Mouse (Mus musculus) liver (tissue): ENCODE measurements around the gene Fam83c.
"Not testable (repeated sequence)": the region's sequence is repeated elsewhere in the genome, so short reads cannot be mapped to it uniquely, and the experiment has no call there.

Experiments used
- DNase-seq: peaks from one replicate; pipeline ENCODE4 v3.0.0-alpha.2; 2020; ENCODE audit warnings: mixed read lengths

Gene Fam83c

DNA sequence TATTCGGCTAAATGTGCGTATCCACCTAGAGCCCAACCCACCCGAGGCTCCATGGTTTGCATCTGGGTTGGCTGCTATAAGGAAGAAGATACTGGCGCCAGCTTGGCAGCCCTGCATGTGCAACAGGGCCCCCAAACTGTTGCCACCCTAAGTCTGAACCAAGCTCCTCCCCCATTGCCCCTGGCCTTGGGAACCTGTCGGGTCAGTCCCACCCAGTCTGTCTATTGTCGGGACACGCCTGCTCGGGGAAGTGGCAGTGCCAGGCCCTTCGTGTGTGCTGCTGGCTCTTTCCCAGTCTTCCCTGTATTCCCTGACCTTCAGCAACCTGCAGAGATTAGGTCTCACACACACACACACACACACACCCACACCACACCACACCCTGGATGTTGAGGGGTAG is at the start of gene Fam83c:
TSS of gene Fam83c (minus strand) at position 123 of the 400 bp plus-strand sequence.
- DNase-seq = no peak

DNA sequence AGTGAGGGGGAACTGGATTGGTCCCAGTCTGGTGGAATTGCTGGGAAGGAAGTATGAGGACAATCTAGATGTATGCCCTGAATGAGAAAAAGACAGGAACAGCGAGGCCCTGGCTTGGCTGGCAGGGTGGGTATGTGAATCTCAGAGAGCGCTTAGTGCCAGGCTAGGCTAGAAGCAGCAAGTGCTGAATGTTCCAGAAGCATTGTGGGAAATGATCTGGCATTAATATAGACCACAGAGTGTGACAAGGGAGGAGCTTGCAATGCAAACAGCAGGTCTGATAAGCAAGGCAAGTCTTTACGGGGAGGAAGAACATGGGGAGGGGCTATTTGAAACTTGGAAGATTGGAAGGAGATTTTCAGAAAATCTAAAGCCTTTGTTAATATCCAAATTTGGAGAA is 47.4 kb upstream of the Fam83c start:
- DNase-seq = no peak

GRCm38 (mm10) chr2:155878964-155879876 is 44.6 kb upstream of the Fam83c start:
- no peak for DNase-seq

GRCm38 (mm10) chr2:155873636-155874035 is 39.0 kb upstream of the Fam83c start:
- DNase-seq = no peak

GRCm38 (mm10) chr2:155872930-155873507 is 38.4 kb upstream of the Fam83c start:
- DNase-seq = no peak

- no peak for DNase-seq
These were observed 37.8 kb upstream of the Fam83c start for GRCm38 (mm10) chr2:155872486-155872885.

DNA sequence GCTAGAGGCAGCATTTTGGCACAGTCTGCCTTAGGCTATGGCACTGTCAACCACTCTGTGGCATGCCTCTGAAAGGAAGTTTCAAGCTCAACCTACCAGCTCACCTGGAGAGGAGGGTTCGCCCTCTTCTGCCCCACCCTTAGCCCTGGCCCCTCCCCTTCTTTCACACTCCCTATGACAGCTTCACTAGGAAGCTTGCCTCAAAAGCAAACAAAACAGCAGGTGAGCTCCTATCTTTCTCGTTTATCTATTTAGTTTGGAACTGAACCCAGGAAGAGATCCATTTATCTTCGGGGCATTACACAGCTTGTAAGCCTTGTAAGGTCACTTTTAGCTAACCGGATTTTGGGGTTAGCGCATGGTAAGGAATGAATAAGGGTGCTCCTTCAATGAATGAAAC is 35.1 kb upstream of the Fam83c start:
- no peak for DNase-seq

- no peak for DNase-seq
These were observed 33.7 kb upstream of the Fam83c start for GRCm38 (mm10) chr2:155868320-155868719.

GRCm38 (mm10) chr2:155863301-155863867 is 28.7 kb upstream of the Fam83c start:
- no peak for DNase-seq

DNA sequence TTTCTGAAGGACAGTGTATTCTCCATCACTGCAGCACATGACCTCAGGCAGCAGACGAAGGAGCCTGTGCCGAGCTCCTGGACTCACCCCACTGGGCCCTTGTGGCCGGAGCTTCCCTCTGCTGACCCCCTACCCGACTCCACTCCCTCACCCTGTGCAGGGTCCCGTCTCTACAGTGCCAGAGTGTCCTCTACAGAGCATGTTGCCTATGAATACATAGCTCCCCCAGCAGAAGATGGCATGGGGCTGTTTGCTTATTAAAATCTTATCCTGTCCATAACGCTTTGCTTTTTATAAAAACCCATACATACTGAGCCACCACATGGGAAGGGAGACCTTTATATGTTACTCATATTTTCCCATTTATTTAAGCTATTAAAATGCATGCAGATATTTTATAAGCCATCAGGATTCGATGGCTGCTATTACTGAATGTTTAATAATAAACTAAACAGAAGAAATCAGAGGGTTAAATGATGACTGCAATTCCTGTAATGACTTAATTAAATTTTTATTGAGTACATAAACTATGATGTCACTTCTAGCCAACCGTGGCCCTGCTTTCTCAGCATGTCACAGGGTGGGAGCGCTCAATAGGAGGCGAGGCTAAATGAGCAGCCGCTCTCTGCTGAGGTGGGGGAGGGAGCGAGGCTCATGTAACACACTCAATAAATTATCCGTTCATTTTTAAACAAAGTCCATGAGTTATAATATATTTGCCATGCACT is 28.1 kb upstream of the Fam83c start:
- no peak for DNase-seq

- DNase-seq = no peak
These were observed 26.9 kb upstream of the Fam83c start for GRCm38 (mm10) chr2:155861581-155861980.

DNA sequence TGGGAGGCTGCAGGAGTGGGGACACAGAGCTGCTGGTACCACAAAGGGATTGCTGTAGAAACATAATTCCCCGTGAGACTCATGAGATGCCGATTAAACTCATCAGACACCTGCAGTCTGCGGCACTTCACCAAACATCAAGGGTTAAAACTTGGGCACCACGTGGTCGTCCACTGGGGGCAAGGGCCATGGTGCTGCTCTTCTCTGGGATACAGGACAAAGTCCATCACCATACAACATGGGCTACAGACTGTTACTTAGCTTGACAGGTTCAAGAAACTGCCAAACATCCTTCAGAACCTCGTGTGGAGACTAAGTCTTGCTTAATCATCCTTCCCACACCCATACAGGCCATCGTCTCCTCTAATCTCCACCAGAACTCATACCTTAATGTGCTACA is 25.4 kb upstream of the Fam83c start:
- no peak for DNase-seq

DNA sequence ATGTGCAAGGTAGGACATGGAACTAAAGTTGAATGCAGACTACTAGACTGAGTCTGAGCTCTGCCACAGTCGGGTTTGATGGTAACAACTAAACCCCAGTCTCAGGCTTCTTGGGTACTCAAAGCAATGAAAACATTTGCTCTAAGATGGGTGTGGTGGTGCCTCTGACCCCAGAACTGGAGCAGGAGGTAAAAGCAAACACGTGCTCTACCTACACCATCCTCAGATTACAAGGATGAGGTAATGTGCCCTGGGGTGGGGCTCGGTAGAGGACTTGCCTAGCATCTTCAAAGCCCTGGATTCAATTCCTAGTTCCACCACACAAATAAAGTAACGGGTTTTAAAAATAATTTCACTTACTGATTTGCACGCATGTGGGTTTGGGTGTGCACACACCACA is 17.9 kb upstream of the Fam83c start:
- no peak for DNase-seq

GRCm38 (mm10) chr2:155850120-155850519 is 15.5 kb upstream of the Fam83c start:
- DNase-seq = no peak

- DNase-seq = peak; percentile 33
These were observed 14.8 kb upstream of the Fam83c start for GRCm38 (mm10) chr2:155849464-155849863.

DNA sequence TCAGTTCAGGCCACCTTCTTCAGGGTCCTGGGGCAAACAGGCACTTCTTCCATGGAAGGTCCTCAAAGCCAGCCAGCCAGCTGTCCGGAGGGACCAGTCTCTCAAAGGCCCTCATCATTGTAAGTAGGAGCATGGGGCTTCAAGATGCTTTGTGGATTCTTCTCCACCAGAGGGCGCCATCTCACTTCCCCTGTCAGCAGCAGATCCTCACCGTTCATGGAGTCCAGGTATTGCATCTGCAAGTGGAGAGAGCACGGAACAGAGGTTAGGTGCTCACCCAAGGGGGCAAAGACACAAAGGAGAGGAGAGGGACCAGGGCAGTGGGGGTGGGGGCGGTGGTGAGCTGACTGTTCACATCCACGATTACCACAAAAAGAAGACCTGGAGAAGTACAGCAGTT is 13.6 kb upstream of the Fam83c start:
- DNase-seq = peak; percentile 78

DNA sequence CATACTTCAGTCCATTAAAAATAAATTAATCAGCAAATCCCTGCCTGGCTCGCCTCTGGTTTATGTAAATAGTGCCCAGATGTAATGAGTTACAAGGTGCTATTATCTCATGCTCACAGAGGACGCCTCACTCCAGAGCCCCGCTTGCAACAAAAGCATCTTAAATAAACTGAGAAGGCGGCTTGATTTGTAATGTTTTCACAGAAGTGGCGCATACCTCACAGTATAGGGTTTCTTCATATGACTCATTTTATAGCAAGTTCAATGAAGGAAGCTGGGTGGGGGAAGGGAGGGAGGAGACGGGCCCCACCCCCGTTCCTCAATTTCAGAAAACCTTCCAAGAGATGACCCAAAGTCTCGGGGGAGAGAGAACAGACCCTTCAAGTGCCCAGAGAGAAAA is 12.3 kb upstream of the Fam83c start:
- DNase-seq = no peak

DNA sequence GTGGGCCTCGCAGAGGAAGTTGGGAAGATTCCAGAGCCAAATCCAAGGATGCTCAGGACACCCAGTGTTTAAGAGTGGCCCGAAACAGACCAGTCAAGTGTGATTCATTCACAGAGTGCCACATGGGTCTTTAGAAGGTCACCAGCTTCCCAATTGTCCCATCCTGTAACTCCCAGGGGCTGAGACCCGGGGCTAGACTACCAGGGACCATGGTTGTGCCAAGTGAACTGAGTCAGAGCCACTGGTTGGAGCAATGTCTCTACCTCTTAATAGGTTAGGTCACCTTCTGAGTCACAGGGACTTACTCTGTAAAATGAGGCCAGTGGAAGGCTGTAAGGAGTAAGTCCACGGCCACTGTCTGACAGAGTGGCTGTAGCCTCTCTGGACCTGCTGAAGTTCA is 4.3 kb upstream of the Fam83c start:
- DNase-seq = no peak

GRCm38 (mm10) chr2:155837961-155838360 is 3.3 kb upstream of the Fam83c start:
- no peak for DNase-seq

DNA sequence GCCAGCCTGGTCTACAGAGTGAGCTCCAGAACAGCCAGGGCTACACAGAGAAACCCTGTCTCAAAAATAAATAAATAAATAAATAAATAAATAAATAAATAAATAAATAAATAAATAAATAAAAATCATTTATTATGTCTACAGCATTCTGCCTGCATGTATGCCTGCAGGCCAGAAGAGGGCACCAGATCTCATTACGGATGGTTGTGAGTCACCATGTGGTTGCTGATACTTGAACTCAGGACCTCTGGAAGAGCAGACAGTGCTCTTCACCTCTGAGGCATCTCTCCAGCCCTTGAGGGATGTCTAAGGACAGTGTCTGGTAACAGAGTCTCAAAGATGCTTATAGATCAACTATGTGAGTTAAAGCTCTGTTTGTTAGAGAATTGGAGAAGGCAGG is 2.6 kb downstream of the Fam83c start:
- not testable (repeated sequence) for DNase-seq

- DNase-seq = no peak
These were observed 3.4 kb downstream of the Fam83c start for GRCm38 (mm10) chr2:155831302-155831701.

GRCm38 (mm10) chr2:155830841-155831240 is 3.8 kb downstream of the Fam83c start:
- no peak for DNase-seq
